Mouse (Mus musculus): ENCODE data around the gene Fthl17d. TPM values are rescaled to one million over a fixed set of nuclear protein-coding genes. Genes with fewer than 3 reads are reported as not detected.

Gene Fthl17d
- total RNA-seq (2023; ENCODE audit: inconsistent age): not detected in 4 replicates

GRCm38 (mm10) chrX:8986655-8987054 is at the start of gene Fthl17d:
Gene Fthl17d (minus strand): TSS chrX:8986755.

GRCm38 (mm10) chrX:9033193-9033592 is 46.6 kb upstream of the Fthl17d start, which contains the start of gene Fthl17e:
Gene Fthl17e (plus strand): TSS chrX:9033493.

GRCm38 (mm10) chrX:8976459-8976858 is 10.1 kb downstream of the Fthl17d start, which contains the start of gene Fthl17c:
Gene Fthl17c (minus strand): TSS chrX:8976559.

GRCm38 (mm10) chrX:8962875-8963274 is 23.7 kb downstream of the Fthl17d start, which contains the start of gene Fthl17b:
Gene Fthl17b (minus strand): TSS chrX:8962975.

Other genes starting within 250 kb of the Fthl17d start
- not detected in 4 replicates for gene Ssx9, start 238.3 kb downstream of the Fthl17d start, total RNA-seq (2023; ENCODE audit: inconsistent age)
- not detected in 4 replicates for gene Ssxb5, start 183.1 kb downstream of the Fthl17d start, total RNA-seq (2023; ENCODE audit: inconsistent age)
- gene Gm6592, start 142.8 kb downstream of the Fthl17d start, total RNA-seq (2023; ENCODE audit: inconsistent age): not detected in 4 replicates
- gene Gm5751, start 112.5 kb downstream of the Fthl17d start, total RNA-seq (2023; ENCODE audit: inconsistent age): not detected in 4 replicates
- 0.19 to 0.39 TPM (median 0.30 TPM) in 4 replicates for gene B630019K06Rik, start 94.4 kb downstream of the Fthl17d start, total RNA-seq (2023; ENCODE audit: inconsistent age)
- not detected in 4 replicates for gene Fthl17b, start 23.8 kb downstream of the Fthl17d start, total RNA-seq (2023; ENCODE audit: inconsistent age)
- gene Fthl17c, start 10.2 kb downstream of the Fthl17d start, total RNA-seq (2023; ENCODE audit: inconsistent age): not detected in 4 replicates
- gene Fthl17e, start 46.7 kb upstream of the Fthl17d start, total RNA-seq (2023; ENCODE audit: inconsistent age): not detected in 4 replicates
- gene Fthl17f, start 76.3 kb upstream of the Fthl17d start, total RNA-seq (2023; ENCODE audit: inconsistent age): not detected in 4 replicates
- gene 4930402K13Rik, start 117.8 kb upstream of the Fthl17d start, total RNA-seq (2023; ENCODE audit: inconsistent age): not detected in 4 replicates
- gene Lancl3, start 213.1 kb upstream of the Fthl17d start, total RNA-seq (2023; ENCODE audit: inconsistent age): not detected in 4 replicates

Data from B cell, adult (primary cell).